Mouse (Mus musculus) myocyte (in vitro differentiated cells): ENCODE data around the gene Cacna1e.

Experiments
- POLR2A ChIP-seq: IDR thresholded peaks from one replicate; pipeline ENCODE4 v1.6.1; 2011; ENCODE audit warnings: low read depth, mild to moderate bottlenecking, control low read depth, moderate library complexity; ENCODE audit not compliant: insufficient read length
- POLR2AphosphoS2 ChIP-seq: IDR thresholded peaks from one replicate; pipeline ENCODE4 v1.6.1; 2011; ENCODE audit warnings: low read depth, control low read depth; ENCODE audit not compliant: insufficient read length
- USF1 ChIP-seq: IDR thresholded peaks from one replicate; pipeline ENCODE4 v1.6.1; 2011; ENCODE audit warnings: low read depth, mild to moderate bottlenecking, control low read depth, moderate library complexity

GRCm38 (mm10) chr1:154615759-154616158, 268.5 kb downstream of the Cacna1e start:
- TF ChIP-seq POLR2A (no peak), USF1 (no peak), POLR2AphosphoS2 (no peak)
